Mouse (Mus musculus) 3134 (cell line): ENCODE results near the gene Macrod2.

ENCODE experiments used
- DNase-seq: peaks from one replicate; pipeline ENCODE4 v3.0.0-alpha.2; 2011; ENCODE audit warnings: low spot score; ENCODE audit not compliant: insufficient read length; ENCODE audit errors: extremely low read depth

Gene Macrod2

DNA sequence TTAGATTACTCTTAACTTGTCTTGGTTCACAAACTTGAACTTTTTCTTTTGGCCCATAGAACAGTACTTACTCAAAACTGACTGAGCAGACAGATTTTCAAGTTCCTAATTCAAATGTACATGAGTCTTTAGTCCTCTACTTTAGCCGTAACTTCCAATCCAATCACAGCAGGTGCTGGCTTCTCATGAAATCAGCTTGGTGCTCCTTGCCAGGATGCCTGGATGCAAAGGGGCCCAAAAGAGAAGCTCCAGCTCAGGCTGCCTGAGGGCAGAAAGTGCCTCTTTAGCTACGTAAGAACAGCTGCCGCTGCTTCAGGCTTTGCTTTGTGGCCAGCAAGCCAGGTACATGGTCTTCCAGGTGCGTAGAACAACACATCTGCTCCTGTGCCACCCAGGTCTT, 627.9 kb downstream of the Macrod2 start:
- DNase-seq, result no peak

GRCm38 (mm10) chr2:141023916-141024315, 628.8 kb downstream of the Macrod2 start:
- no peak for DNase-seq

DNA sequence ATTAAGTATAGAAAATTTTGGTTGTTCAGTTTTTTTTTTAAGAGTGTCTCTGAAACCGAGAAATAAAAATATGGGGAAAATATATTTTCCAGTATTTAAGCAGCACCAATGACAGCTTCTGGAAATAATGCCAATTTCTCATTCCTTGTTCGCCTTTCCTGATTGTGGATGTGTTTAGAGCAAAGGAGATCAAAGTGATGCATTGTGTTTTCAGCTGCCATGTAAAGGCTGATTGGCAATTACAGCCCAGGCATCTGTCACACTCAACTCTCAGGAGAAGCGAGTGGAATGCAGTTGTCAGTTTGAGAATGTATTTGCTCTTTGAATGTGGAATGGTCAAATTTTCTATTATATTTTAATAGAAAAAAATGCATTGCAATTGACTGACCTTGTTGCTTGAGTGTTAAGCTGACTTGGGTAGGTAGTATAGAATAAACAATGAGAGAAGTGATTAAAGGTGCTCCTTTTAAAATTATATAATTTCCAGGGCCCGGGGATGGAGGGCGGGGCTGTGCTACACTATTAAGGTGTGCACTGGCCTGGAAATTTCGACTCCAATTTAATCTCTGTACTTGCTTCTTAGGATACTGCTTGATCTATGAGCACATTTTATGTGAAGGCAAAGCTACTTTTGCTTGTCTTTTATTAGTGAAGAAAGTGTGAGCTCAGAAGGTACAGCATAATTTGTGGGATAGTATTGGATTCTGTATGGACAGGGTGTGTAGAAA, 629.4 kb downstream of the Macrod2 start:
- DNase-seq, result no peak

GRCm38 (mm10) chr2:141056685-141057454, 661.8 kb downstream of the Macrod2 start:
- DNase-seq, result no peak

DNA sequence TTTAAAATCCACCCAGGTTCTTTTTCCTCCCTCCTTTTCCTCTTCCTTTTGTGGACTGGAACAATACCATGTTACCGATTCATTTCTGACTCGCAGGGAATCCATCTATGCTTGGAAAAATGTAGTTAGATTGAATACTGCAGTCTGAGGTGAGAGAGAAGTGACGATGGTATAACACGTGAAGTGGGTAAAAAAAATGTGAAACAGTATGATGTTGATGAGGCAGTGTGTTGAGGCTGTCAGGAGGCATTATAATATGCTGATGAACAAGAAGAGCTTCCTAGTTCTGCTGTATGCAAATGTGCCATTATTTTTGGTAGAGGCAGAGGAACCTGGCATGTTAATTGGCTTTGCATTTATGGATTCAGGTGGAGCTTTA, 662.3 kb downstream of the Macrod2 start:
- DNase-seq, result no peak

GRCm38 (mm10) chr2:141073981-141074855, 679.1 kb downstream of the Macrod2 start:
- DNase-seq, result no peak

- no peak for DNase-seq
These were observed 683.1 kb downstream of the Macrod2 start for GRCm38 (mm10) chr2:141078221-141078620.

GRCm38 (mm10) chr2:141091320-141091719, 696.2 kb downstream of the Macrod2 start:
- DNase-seq, result no peak

- DNase-seq, result no peak
These were observed 722.5 kb downstream of the Macrod2 start for GRCm38 (mm10) chr2:141117579-141117978.

GRCm38 (mm10) chr2:141123875-141124274, 728.8 kb downstream of the Macrod2 start:
- no peak for DNase-seq

DNA sequence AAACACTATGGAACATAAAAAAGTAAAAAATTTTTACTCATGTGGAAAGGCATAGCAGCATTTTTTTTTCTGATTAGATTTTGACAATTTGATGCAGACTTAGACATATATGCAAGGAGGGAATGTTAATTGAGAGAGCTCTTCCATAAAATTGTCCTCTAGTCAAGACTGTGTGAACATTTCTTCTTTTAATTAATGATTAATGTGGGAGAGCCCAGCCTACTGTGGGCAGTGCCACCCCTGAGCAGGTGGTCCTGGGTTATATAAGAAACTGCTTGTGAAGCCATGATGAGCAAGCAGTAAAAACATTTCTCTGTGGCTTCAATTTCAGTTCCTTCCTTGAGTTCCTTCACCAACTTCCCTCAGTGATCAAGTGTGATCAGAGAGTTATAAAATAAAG, 730.5 kb downstream of the Macrod2 start:
- no peak for DNase-seq

GRCm38 (mm10) chr2:141142266-141142665, 747.2 kb downstream of the Macrod2 start:
- no peak for DNase-seq

DNA sequence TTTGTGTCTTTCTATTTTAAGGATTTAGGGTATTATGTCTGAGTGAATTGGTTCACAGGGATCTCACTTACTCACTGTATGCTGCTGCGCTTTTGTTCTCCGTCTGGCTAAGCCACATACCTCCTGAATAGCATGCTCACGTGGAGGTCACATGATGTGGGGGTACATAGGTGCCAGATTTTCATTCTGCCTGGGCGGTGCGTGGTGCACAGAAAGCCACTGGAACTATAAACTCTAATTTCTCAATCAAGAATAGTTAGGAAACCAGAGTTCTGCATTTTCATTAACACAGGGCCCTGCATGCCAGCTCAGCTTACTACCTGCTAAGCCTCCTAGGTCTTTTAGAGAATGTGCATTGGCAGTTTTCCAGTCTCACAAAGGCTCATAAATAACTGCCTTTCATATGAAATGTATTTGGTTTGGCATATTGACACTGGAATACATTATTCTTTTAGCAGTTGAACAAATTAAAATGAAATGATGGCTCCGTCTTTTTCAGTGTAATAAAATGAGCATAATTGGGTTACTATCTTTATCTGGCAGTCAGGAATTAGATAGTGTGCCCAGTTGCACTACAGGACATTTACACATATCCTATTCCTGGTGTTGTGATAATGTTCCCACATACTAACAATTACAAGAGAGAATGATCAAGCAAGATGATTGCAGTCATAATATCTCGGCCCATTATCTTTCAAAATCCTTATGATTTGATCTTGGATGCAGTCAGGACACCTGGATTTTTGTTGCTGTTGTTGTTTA, 757.1 kb downstream of the Macrod2 start:
- DNase-seq, result no peak

- DNase-seq, result no peak
These were observed 760.9 kb downstream of the Macrod2 start for GRCm38 (mm10) chr2:141155972-141156371.

- DNase-seq, result no peak
These were observed 762.0 kb downstream of the Macrod2 start for GRCm38 (mm10) chr2:141156979-141157593.

DNA sequence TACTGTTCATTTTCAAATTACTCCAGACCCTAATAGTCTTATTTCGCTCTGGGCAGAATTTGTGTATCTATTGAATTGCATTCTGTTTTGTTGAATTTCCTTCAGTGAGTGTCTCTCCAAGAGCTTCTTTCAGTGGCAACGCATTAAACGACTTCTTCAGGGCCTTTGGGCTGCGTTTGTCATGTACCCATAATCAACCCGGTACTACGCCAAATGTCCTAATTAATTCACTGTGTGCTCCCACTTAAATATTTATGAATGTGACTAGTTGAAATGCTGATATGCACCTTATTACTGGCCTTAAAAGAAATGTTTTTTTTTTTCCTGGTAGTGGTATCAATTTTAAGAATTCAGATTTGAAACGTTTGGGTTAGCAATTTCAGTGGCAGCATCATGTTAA, 763.1 kb downstream of the Macrod2 start:
- DNase-seq, result no peak

DNA sequence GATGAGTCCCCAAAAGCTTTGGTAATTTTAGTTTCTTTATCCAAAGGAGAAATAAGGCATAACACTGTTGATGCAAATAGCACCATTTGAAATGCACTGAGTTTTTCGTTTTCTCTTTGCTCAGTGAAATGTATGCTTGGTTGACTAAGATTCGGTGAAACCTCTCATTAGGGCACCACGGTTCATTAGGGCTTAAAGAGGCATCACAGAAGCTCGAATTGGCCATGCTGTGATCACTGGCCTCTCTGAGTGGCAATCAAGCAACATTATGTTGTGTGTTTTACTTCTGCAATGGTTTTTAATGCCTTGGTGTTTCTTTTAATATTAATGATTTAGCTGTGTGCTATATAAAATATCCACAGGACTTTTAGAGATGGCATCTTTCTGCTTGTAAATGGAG, 768.8 kb downstream of the Macrod2 start:
- no peak for DNase-seq

GRCm38 (mm10) chr2:141169586-141169985, 774.5 kb downstream of the Macrod2 start:
- no peak for DNase-seq

GRCm38 (mm10) chr2:141173167-141173566, 778.1 kb downstream of the Macrod2 start:
- DNase-seq, result no peak

GRCm38 (mm10) chr2:141173607-141174006, 778.5 kb downstream of the Macrod2 start:
- no peak for DNase-seq
